Mouse (Mus musculus) neural tube, embryonic 11.5 days (tissue): ENCODE data around the gene Fstl4. TPM values are rescaled to one million over a fixed set of nuclear protein-coding genes. Genes with fewer than 3 reads are reported as not detected.
"Not testable (repeated sequence)": the region's sequence is repeated elsewhere in the genome, so short reads cannot be mapped to it uniquely, and the experiment has no call there.

Experiments used
- ATAC-seq: fragments of 200-750 bp; cut with Nextera tagmentation; 2 replicates; pipeline ENCODE4 v1.8.0; 2017; ENCODE audit warnings: moderate number of reproducible peaks, mild to moderate bottlenecking, moderate TSS enrichment, moderate library complexity; ENCODE audit not compliant: insufficient read depth, low FRiP score, low TSS enrichment
- DNase-seq: peaks from one replicate; pipeline ENCODE4 v3.0.0-alpha.2; 2015; ENCODE audit warnings: low spot score
- H3K27ac ChIP-seq: fragments of 300-500 bp; sonication (generic); 2 replicates; pipeline ENCODE4 v1.5.1; 2014; ENCODE audit warnings: low read depth, mild to moderate bottlenecking, low read length
- H3K27me3 ChIP-seq: fragments of 300-500 bp; sonication (generic); 2 replicates; pipeline ENCODE4 v1.6.1; 2014; ENCODE audit warnings: mild to moderate bottlenecking, low read length, mixed read lengths; ENCODE audit not compliant: control insufficient read depth, insufficient read depth
- H3K36me3 ChIP-seq: fragments of 300-500 bp; sonication (generic); 2 replicates; pipeline ENCODE4 v1.6.1; 2014; ENCODE audit warnings: mild to moderate bottlenecking, low read length, moderate library complexity, mixed read lengths; ENCODE audit not compliant: control insufficient read depth, insufficient read depth
- H3K4me1 ChIP-seq: fragments of 300-500 bp; sonication (generic); 2 replicates; pipeline ENCODE4 v1.6.1; 2014; ENCODE audit warnings: low read length, mixed read lengths; ENCODE audit not compliant: control insufficient read depth, insufficient read depth
- H3K4me2 ChIP-seq: fragments of 300-500 bp; sonication (generic); 2 replicates; pipeline ENCODE4 v1.6.1; 2014; ENCODE audit warnings: low read depth, mild to moderate bottlenecking, moderate library complexity
- H3K4me3 ChIP-seq: fragments of 300-500 bp; sonication (generic); 2 replicates; pipeline ENCODE4 v1.5.1; 2014; ENCODE audit warnings: low read depth, low read length
- H3K9ac ChIP-seq: fragments of 300-500 bp; sonication (generic); 2 replicates; pipeline ENCODE4 v1.6.1; 2014; ENCODE audit warnings: mild to moderate bottlenecking, low read length
- H3K9me3 ChIP-seq: fragments of 300-500 bp; sonication (generic); 2 replicates; pipeline ENCODE4 v1.6.1; 2016; ENCODE audit warnings: low read length; ENCODE audit not compliant: control insufficient read depth
- WGBS: fragments of 180-500 bp; shearing (Covaris S2); extraction: QIAGEN DNeasy Blood & Tissue Kit; methylation state at CpG from one replicate; pipeline ENCODE4 v1.1.7; 2014; 5-methylcytosine and 5-hydroxymethylcytosine counted together
- polyA plus RNA-seq: library from polyadenylated mRNA; unstranded; fragments of >200 nt; fragmentation: Nextera tagmentation; extraction: Ambion mirVana; gene quantifications from 2 replicates; pipeline ENCODE4 v1.2.1, GENCODE M21; 2014

Fstl4 gene
- polyA plus RNA-seq, 1 experiment from 2014 or later: 3.5 TPM

GRCm38 (mm10) chr11:53087896-53088295, 323.5 kb downstream of the Fstl4 start:
- H3K27me3 ChIP-seq, H3K4me1 ChIP-seq, H3K9me3 ChIP-seq, H3K27ac ChIP-seq, ATAC-seq, H3K36me3 ChIP-seq, DNase-seq, H3K4me3 ChIP-seq, H3K9ac ChIP-seq, H3K4me2 ChIP-seq: not testable (repeated sequence)
- WGBS: 82% methylated on average over 3 of the region's 3 CpGs

- Histone ChIP-seq H3K9ac (no peak overlapping the region), H3K9me3 (no peaks in the 10 kb centered on the region), H3K27ac (no peak overlapping the region), H3K27me3 (no peaks in the 10 kb centered on the region), H3K36me3 (no peaks in the 10 kb centered on the region), H3K4me2 (no peak overlapping the region), H3K4me3 (no peak overlapping the region), H3K4me1 (no peaks in the 10 kb centered on the region)
- DNase-seq: no peak
- WGBS: 61% methylated on average over 5 of the region's 5 CpGs
- no peak for ATAC-seq
Measured at GRCm38 (mm10) chr11:53091596-53091995, 327.2 kb downstream of the Fstl4 start.

GRCm38 (mm10) chr11:53096871-53097270, 332.4 kb downstream of the Fstl4 start:
- Histone ChIP-seq H3K4me3 (no peak overlapping the region), H3K4me2 (no peak overlapping the region), H3K9me3 (no peaks in the 10 kb centered on the region), H3K4me1 (no peaks in the 10 kb centered on the region), H3K27ac (no peak overlapping the region), H3K36me3 (no peaks in the 10 kb centered on the region), H3K27me3 (no peaks in the 10 kb centered on the region), H3K9ac (no peak overlapping the region)
- no peak for DNase-seq
- WGBS: 90% methylated on average over 9 of the region's 9 CpGs
- ATAC-seq: no peak

GRCm38 (mm10) chr11:53097331-53097730, 332.9 kb downstream of the Fstl4 start:
- Histone ChIP-seq H3K4me2 (no peak overlapping the region), H3K27me3 (no peaks in the 10 kb centered on the region), H3K36me3 (no peaks in the 10 kb centered on the region), H3K4me1 (no peaks in the 10 kb centered on the region), H3K9ac (no peak overlapping the region), H3K9me3 (no peaks in the 10 kb centered on the region), H3K4me3 (no peak overlapping the region), H3K27ac (no peak overlapping the region)
- no peak for DNase-seq
- 82% methylated on average over 8 of the region's 8 CpGs for WGBS
- ATAC-seq: no peak

GRCm38 (mm10) chr11:53097870-53098269, 333.4 kb downstream of the Fstl4 start:
- Histone ChIP-seq H3K9me3 (no peaks in the 10 kb centered on the region), H3K4me3 (no peak overlapping the region), H3K27ac (no peak overlapping the region), H3K4me2 (no peak overlapping the region), H3K9ac (no peak overlapping the region), H3K27me3 (no peaks in the 10 kb centered on the region), H3K36me3 (no peaks in the 10 kb centered on the region), H3K4me1 (no peaks in the 10 kb centered on the region)
- DNase-seq (no peak), ATAC-seq (no peak)
- WGBS: 90% methylated on average over 6 of the region's 6 CpGs

- DNase-seq (no peak), ATAC-seq (no peak)
- H3K27ac ChIP-seq: no peak overlapping the region
- no peak overlapping the region for H3K4me2 ChIP-seq
- no peak overlapping the region for H3K4me3 ChIP-seq
- no peaks in the 10 kb centered on the region for H3K4me1 ChIP-seq
- no peaks in the 10 kb centered on the region for H3K27me3 ChIP-seq
- 73% methylated on average over 3 of the region's 3 CpGs for WGBS
- H3K36me3 ChIP-seq: no peaks in the 10 kb centered on the region
- H3K9ac ChIP-seq: no peak overlapping the region
- H3K9me3 ChIP-seq: no peaks in the 10 kb centered on the region
Measured at GRCm38 (mm10) chr11:53098780-53099198, 334.4 kb downstream of the Fstl4 start.

- no peaks in the 10 kb centered on the region for H3K36me3 ChIP-seq
- H3K4me1 ChIP-seq: no peaks in the 10 kb centered on the region
- no peaks in the 10 kb centered on the region for H3K9me3 ChIP-seq
- H3K4me2 ChIP-seq: no peak overlapping the region
- no peak for ATAC-seq
- no peak overlapping the region for H3K9ac ChIP-seq
- H3K27ac ChIP-seq: no peak overlapping the region
- no peaks in the 10 kb centered on the region for H3K27me3 ChIP-seq
- H3K4me3 ChIP-seq: no peak overlapping the region
- DNase-seq: no peak
- 93% methylated on average over 5 of the region's 5 CpGs for WGBS
Measured at GRCm38 (mm10) chr11:53099322-53099721, 334.9 kb downstream of the Fstl4 start.

GRCm38 (mm10) chr11:53101732-53102131, 337.3 kb downstream of the Fstl4 start:
- Histone ChIP-seq H3K4me1 (no peaks in the 10 kb centered on the region), H3K27ac (no peak overlapping the region), H3K4me3 (no peak overlapping the region), H3K9me3 (no peaks in the 10 kb centered on the region), H3K4me2 (no peak overlapping the region), H3K9ac (no peak overlapping the region), H3K27me3 (no peaks in the 10 kb centered on the region), H3K36me3 (no peaks in the 10 kb centered on the region)
- DNase-seq (no peak), ATAC-seq (no peak)
- WGBS: 85% methylated on average over 5 of the region's 5 CpGs

- Histone ChIP-seq H3K9ac (no peak overlapping the region), H3K4me2 (no peak overlapping the region), H3K9me3 (no peaks in the 10 kb centered on the region), H3K27ac (no peak overlapping the region), H3K36me3 (no peaks in the 10 kb centered on the region), H3K27me3 (no peaks in the 10 kb centered on the region), H3K4me3 (no peak overlapping the region), H3K4me1 (no peaks in the 10 kb centered on the region)
- ATAC-seq: no peak
- 60% methylated on average over 10 of the region's 10 CpGs for WGBS
- DNase-seq: no peak
Measured at GRCm38 (mm10) chr11:53103601-53104325, 339.3 kb downstream of the Fstl4 start.
